Mouse (Mus musculus) MEL (cell line): ENCODE measurements around the gene Klhl36. TPM values are rescaled to one million over a fixed set of nuclear protein-coding genes. Genes with fewer than 3 reads are reported as not detected.

Experiments
- DNase-seq: peaks from one replicate; pipeline ENCODE4 v3.0.0; 2011; ENCODE audit warnings: low read depth, low spot score
- H3K27ac ChIP-seq: 2 replicates; pipeline ENCODE4 v1.5.1; 2012; ENCODE audit warnings: low read depth, mild to moderate bottlenecking, control low read depth, low read length, moderate library complexity; ENCODE audit not compliant: control insufficient read depth
- H3K27me3 ChIP-seq, 2 experiments: fragments of 150-350 bp in 1 of 2; sonication (generic) in 1 of 2; 2 replicates each; pipeline ENCODE4 v1.6.1; 2012; ENCODE audit warnings: low read length in 2 of 2, mild to moderate bottlenecking in 2 of 2, improper control_type of control experiment in 1 of 2, moderate library complexity in 1 of 2; ENCODE audit not compliant: insufficient read depth in 2 of 2, control insufficient read depth in 1 of 2
- H3K36me3 ChIP-seq, 2 experiments: 2 replicates each; pipeline ENCODE4 v1.6.1; 2012 to 2014; ENCODE audit warnings: low read length in 2 of 2, improper control_type of control experiment in 1 of 2, inconsistent platforms in 1 of 2, mild to moderate bottlenecking in 1 of 2; ENCODE audit not compliant: insufficient read depth in 2 of 2, control insufficient read depth in 1 of 2
- H3K4me1 ChIP-seq, 2 experiments: fragments of 150-350 bp in 1 of 2; sonication (generic) in 1 of 2; 2 replicates each; pipeline ENCODE4 v1.6.1; 2012; ENCODE audit warnings: low read length in 2 of 2, improper control_type of control experiment in 1 of 2, mild to moderate bottlenecking in 1 of 2; ENCODE audit not compliant: insufficient read depth in 2 of 2, control insufficient read depth in 1 of 2
- H3K4me3 ChIP-seq, 2 experiments: fragments of 150-350 bp in 1 of 2; sonication (generic) in 1 of 2; 2 replicates each; pipeline ENCODE4 v1.5.1; 2012; ENCODE audit warnings: low read depth in 2 of 2, low read length in 2 of 2, mild to moderate bottlenecking in 2 of 2, moderate library complexity in 2 of 2, control low read depth in 1 of 2, improper control_type of control experiment in 1 of 2; ENCODE audit not compliant: control insufficient read depth in 1 of 2, insufficient read depth in 1 of 2
- H3K79me2 ChIP-seq: 2 replicates; pipeline ENCODE4 v1.6.1; 2012; ENCODE audit warnings: mild to moderate bottlenecking, low read length, moderate library complexity; ENCODE audit not compliant: control insufficient read depth, poor library complexity, insufficient read depth
- H3K9ac ChIP-seq: 2 replicates; pipeline ENCODE4 v1.6.1; 2012; ENCODE audit warnings: low read depth, mild to moderate bottlenecking, control low read depth, low read length, moderate library complexity; ENCODE audit not compliant: control insufficient read depth, poor library complexity, severe bottlenecking
- H3K9me3 ChIP-seq: fragments of 150-350 bp; sonication (generic); replicated peaks from 2 replicates; pipeline ENCODE4 v1.6.1; 2012; ENCODE audit warnings: mild to moderate bottlenecking, low read length, improper control_type of control experiment, moderate library complexity; ENCODE audit not compliant: insufficient read depth
- BHLHE40 ChIP-seq: IDR thresholded peaks from 2 replicates; pipeline ENCODE4 v1.6.1; 2012; ENCODE audit warnings: low read depth, mild to moderate bottlenecking, inconsistent platforms, low read length, improper control_type of control experiment, borderline replicate concordance
- CHD1 ChIP-seq: IDR thresholded peaks from 2 replicates; pipeline ENCODE4 v1.6.1; 2012; ENCODE audit warnings: low read depth, mild to moderate bottlenecking, inconsistent platforms, low read length, improper control_type of control experiment
- CHD2 ChIP-seq: IDR thresholded peaks from 2 replicates; pipeline ENCODE4 v1.6.1; 2011; ENCODE audit warnings: low read length, improper control_type of control experiment
- ELF1 ChIP-seq: IDR thresholded peaks from 2 replicates; pipeline ENCODE4 v1.6.1; 2014; ENCODE audit warnings: low read depth, mild to moderate bottlenecking, inconsistent platforms, low read length, improper control_type of control experiment, moderate library complexity
- EP300 ChIP-seq, 2 experiments: IDR thresholded peaks; 2 replicates each; pipeline ENCODE4 v1.6.1; 2011; ENCODE audit warnings: improper control_type of control experiment in 2 of 2, low read length in 2 of 2, low read depth in 1 of 2, mild to moderate bottlenecking in 1 of 2
- GABPA ChIP-seq: IDR thresholded peaks from 2 replicates; pipeline ENCODE4 v1.6.1; 2012; ENCODE audit warnings: low read depth, mild to moderate bottlenecking, inconsistent platforms, low read length, improper control_type of control experiment, moderate library complexity
- MAX ChIP-seq: IDR thresholded peaks from 2 replicates; pipeline ENCODE4 v1.6.1; 2011; ENCODE audit warnings: low read length, improper control_type of control experiment
- MAZ ChIP-seq: IDR thresholded peaks from 2 replicates; pipeline ENCODE4 v1.6.1; 2012; ENCODE audit warnings: low read depth, mild to moderate bottlenecking, inconsistent platforms, low read length, improper control_type of control experiment
- MEF2A ChIP-seq: IDR thresholded peaks from 2 replicates; pipeline ENCODE4 v1.6.1; 2014; ENCODE audit warnings: low read depth, mild to moderate bottlenecking, inconsistent platforms, low read length, improper control_type of control experiment; ENCODE audit not compliant: poor library complexity, insufficient replicate concordance, severe bottlenecking; ENCODE audit errors: extremely low read depth
- MXI1 ChIP-seq: IDR thresholded peaks from 2 replicates; pipeline ENCODE4 v1.6.1; 2011; ENCODE audit warnings: mild to moderate bottlenecking, low read depth, low read length, improper control_type of control experiment
- MYC ChIP-seq: IDR thresholded peaks from 2 replicates; pipeline ENCODE4 v1.6.1; 2011; ENCODE audit warnings: low read depth, mild to moderate bottlenecking, low read length, improper control_type of control experiment, moderate library complexity
- NELFE ChIP-seq: IDR thresholded peaks from 2 replicates; pipeline ENCODE4 v1.6.1; 2011; ENCODE audit warnings: low read depth, low read length, improper control_type of control experiment
- POLR2AphosphoS2 ChIP-seq: IDR thresholded peaks from 2 replicates; pipeline ENCODE4 v1.6.1; 2011; ENCODE audit warnings: low read length, improper control_type of control experiment
- RAD21 ChIP-seq: IDR thresholded peaks from 2 replicates; pipeline ENCODE4 v1.6.1; 2011; ENCODE audit warnings: mild to moderate bottlenecking, low read depth, low read length, improper control_type of control experiment
- SIN3A ChIP-seq: IDR thresholded peaks from 2 replicates; pipeline ENCODE4 v1.6.1; 2012; ENCODE audit warnings: low read length, improper control_type of control experiment, inconsistent platforms
- SMC3 ChIP-seq: IDR thresholded peaks from 2 replicates; pipeline ENCODE4 v1.6.1; 2011; ENCODE audit warnings: low read depth, low read length, improper control_type of control experiment
- TBP ChIP-seq: IDR thresholded peaks from 2 replicates; pipeline ENCODE4 v1.8.0; 2011; ENCODE audit warnings: low read depth, low read length, improper control_type of control experiment
- USF1 ChIP-seq: IDR thresholded peaks from 2 replicates; pipeline ENCODE4 v1.6.1; 2014; ENCODE audit warnings: low read depth, mild to moderate bottlenecking, inconsistent platforms, low read length, improper control_type of control experiment, moderate library complexity
- ZKSCAN1 ChIP-seq: IDR thresholded peaks from 2 replicates; pipeline ENCODE4 v1.6.1; 2012; ENCODE audit warnings: low read depth, mild to moderate bottlenecking, inconsistent platforms, low read length, improper control_type of control experiment, moderate library complexity
- ZMIZ1 ChIP-seq: IDR thresholded peaks from 2 replicates; pipeline ENCODE4 v1.6.1; 2012; ENCODE audit warnings: low read depth, mild to moderate bottlenecking, inconsistent platforms, low read length, improper control_type of control experiment, moderate library complexity
- polyA plus RNA-seq, 2 experiments: library from polyadenylated mRNA; stranded (reverse) in 1 of 2; unstranded in 1 of 2; fragments of >175 nt in 1 of 2; fragments of >200 nt in 1 of 2; gene quantifications; 2 replicates each; pipeline versions ENCODE4 v1.2.1 to v1.2.4; 2012; ENCODE audit warnings: low replicate concordance in 2 of 2, low read depth in 1 of 2; ENCODE audit not compliant: insufficient read length in 2 of 2, insufficient read depth in 1 of 2, missing spikeins in 1 of 2
- total RNA-seq: library from RNA; depleted of rRNA; stranded (reverse); fragments of 300-350 nt; gene quantifications from 2 replicates; pipeline ENCODE4 v1.2.3, GENCODE M21; 2012

Klhl36 gene
- total and polyA plus RNA-seq, 3 experiments: 4.6 to 6.6 TPM; not detected in 1

DNA sequence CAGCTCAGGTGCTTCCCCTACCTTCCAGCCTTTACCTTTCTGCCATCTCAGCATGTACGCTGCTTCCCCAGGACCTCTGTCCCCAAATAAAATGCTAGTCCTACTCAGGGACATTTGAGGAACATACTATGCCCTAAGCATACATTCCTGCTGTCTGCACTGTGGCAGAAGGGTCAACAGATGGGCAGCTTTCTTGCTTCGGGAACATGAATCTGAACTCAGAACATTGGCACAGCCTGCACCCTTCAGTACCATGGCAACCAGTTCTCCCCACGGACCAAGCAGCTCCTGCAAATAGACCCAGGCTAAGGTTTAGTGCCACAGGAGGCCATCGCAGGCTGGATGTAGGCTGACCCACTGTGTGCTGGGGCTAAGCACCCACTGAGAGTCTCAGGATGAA is 25.2 kb upstream of the Klhl36 start:
- Histone ChIP-seq H3K27ac (no peak overlapping the region), H3K9ac (no peak overlapping the region), H3K27me3 (no peaks in the 10 kb centered on the region), H3K4me1 (peaks cover 16 to 24% of the 10 kb centered on the region in 2 experiments), H3K36me3 (peaks cover 0 to 7% of the 10 kb centered on the region in 2 experiments; a peak in 2 of 4 replicates), H3K4me3 (no peak overlapping the region)
- no peak for DNase-seq
- TF ChIP-seq POLR2AphosphoS2: no peak
- TF ChIP-seq ELF1: no peak
- TF ChIP-seq MXI1: no peak
- no peak for TF ChIP-seq TBP
- no peak for TF ChIP-seq MAZ
- TF ChIP-seq SIN3A: no peak
- TF ChIP-seq ZKSCAN1: no peak
- TF ChIP-seq BHLHE40: no peak
- no peak for TF ChIP-seq MEF2A
- no peak for TF ChIP-seq MAX
- TF ChIP-seq, all 39 proteins: peak for 0
- H3K9me3 ChIP-seq: no peaks in the 10 kb centered on the region
- H3K79me2 ChIP-seq: peaks cover 1% of the 10 kb centered on the region; the same call in 1 of the 2 replicates

DNA sequence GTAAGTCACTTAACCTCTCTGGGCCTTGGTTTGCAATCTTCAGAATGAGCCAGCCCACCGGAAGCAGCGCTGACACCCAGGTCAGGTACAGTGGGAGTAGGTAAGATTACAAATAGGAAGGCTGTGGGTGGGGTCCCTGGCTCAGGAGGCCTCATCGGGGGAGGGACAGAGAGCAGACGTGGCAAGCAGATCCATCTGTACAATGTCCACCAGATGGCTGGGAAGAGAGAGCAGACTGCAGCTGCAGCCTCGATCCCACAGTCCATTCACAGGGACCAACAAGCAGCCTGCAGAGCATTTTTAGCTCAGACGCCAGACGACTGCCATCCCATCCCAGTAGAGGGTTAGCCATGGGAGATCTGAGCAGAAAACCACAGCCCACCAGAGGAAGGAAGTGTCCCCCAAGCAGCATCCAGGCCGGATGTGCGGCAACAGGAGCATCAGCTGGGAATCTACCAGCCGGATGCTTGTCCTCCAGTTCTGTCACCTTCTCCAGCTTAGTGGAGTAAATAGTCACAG is 24.5 kb upstream of the Klhl36 start:
- Histone ChIP-seq H3K9ac (no peak overlapping the region), H3K36me3 (peaks cover 0 to 6% of the 10 kb centered on the region in 2 experiments; a peak in 2 of 4 replicates), H3K27me3 (no peaks in the 10 kb centered on the region), H3K79me2 (peaks cover 1% of the 10 kb centered on the region; the same call in 1 of the 2 replicates), H3K9me3 (no peaks in the 10 kb centered on the region), H3K27ac (no peak overlapping the region), H3K4me1 (peaks cover 12 to 16% of the 10 kb centered on the region in 2 experiments), H3K4me3 (no peak overlapping the region)
- DNase-seq: no peak
- no peak for TF ChIP-seq ZMIZ1
- no peak for TF ChIP-seq NELFE
- TF ChIP-seq CHD2: no peak
- no peak for TF ChIP-seq MEF2A
- TF ChIP-seq SMC3: no peak
- no peak for TF ChIP-seq USF1
- TF ChIP-seq EP300 (IDR thresholded peaks at IDR 0.05; ENCODE audit: low read depth in 1 of 2, low read length in 2 of 2): no peak
- TF ChIP-seq ELF1: no peak
- TF ChIP-seq POLR2AphosphoS2: no peak
- TF ChIP-seq RAD21: no peak
- no peak for TF ChIP-seq GABPA
- no peak for TF ChIP-seq CHD1
- TF ChIP-seq MYC: no peak
